Mouse (Mus musculus) testis, adult 2 months (tissue): ENCODE results near the gene Wdr1.

Source experiments
- CTCF ChIP-seq: fragments of 200-500 bp; IDR thresholded peaks from 2 replicates; pipeline ENCODE4 v1.5.1; 2012; ENCODE audit warnings: low read depth, mild to moderate bottlenecking, inconsistent platforms, low read length, moderate library complexity; ENCODE audit not compliant: control insufficient read depth, insufficient read depth, insufficient replicate concordance
- POLR2A ChIP-seq: fragments of 200-500 bp; IDR thresholded peaks from 2 replicates; pipeline ENCODE4 v1.6.1; 2012; ENCODE audit warnings: low read depth, mild to moderate bottlenecking, inconsistent platforms, low read length, moderate library complexity; ENCODE audit not compliant: control insufficient read depth

GRCm38 (mm10) chr5:38522977-38523376, 40.0 kb downstream of the Wdr1 start:
- TF ChIP-seq POLR2A (no peak), CTCF (no peak)
